Mouse (Mus musculus) megakaryocyte, embryonic 14.5 days (primary cell): Measurements from ENCODE around the gene Adamtsl3.

Source experiments
- FLI1 ChIP-seq: IDR thresholded peaks from 2 replicates; pipeline ENCODE4 v1.6.1; 2012; ENCODE audit warnings: low read length, inconsistent platforms, mixed read lengths
- GATA1 ChIP-seq: IDR thresholded peaks from 3 replicates; pipeline ENCODE4 v1.6.1; 2012; ENCODE audit warnings: mixed read lengths, low read length, inconsistent platforms, borderline replicate concordance

GRCm38 (mm10) chr7:82464364-82464763 lies 128.9 kb downstream of the Adamtsl3 start:
- TF ChIP-seq GATA1 (no peak), FLI1 (no peak)
